Mouse (Mus musculus): ENCODE results near the gene Ap4s1. TPM values are rescaled to one million over a fixed set of nuclear protein-coding genes. Genes with fewer than 3 reads are reported as not detected.

Ap4s1 gene
- polyA plus RNA-seq, 1 experiment from 2014 or later, result 49.2 TPM

DNA sequence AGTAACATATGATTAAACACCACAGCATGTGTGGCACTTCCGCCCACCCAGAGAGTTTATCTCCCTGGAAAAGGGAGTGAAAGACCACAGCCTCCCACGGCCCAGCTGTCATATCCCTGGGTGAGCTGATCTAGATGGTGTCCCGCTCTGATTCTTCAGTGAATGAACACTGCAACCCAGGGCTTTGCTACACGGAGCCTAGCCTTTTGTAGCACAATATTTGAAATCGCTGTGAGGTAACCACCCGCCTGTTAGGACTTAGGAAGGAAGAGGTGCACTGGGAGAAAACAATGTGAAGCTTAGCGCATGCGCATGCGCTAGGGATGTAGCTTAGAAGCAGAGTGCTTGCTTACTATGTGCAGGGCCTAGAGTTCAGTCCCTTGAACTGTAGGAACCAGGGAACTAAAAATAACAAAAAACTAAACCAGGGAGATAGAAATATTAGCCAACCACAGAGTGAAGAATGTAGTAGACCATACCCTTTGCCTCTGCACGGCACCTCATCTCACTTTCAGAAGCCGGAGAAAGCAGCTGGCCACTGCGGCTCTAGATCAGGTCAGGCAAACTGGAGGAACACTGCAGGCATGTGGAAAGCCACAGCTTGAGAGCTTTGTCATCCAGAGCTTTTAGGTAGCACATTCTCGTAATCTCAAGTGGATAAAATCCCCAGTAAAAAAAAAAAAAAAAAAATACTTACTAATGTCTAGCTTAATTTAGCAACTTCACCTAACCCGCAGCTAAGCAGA is 18.3 kb downstream of the Ap4s1 start:
- no peak overlapping the region for H3K27ac ChIP-seq
- no peaks in the 10 kb centered on the region for H3K36me3 ChIP-seq
- H3K27me3 ChIP-seq, result no peaks in the 10 kb centered on the region
- no peak overlapping the region for H3K9ac ChIP-seq
- no peak for ATAC-seq (ENCODE audit: low FRiP score)
- H3K9me3 ChIP-seq (replicated peaks), result no peaks in the 10 kb centered on the region
- no peak overlapping the region for H3K4me3 ChIP-seq
- no peak overlapping the region for H3K4me2 ChIP-seq (replicated peaks)
- H3K4me1 ChIP-seq, result no peaks in the 10 kb centered on the region
- WGBS, result 61% methylated on average over 14 of the region's 14 CpGs

DNA sequence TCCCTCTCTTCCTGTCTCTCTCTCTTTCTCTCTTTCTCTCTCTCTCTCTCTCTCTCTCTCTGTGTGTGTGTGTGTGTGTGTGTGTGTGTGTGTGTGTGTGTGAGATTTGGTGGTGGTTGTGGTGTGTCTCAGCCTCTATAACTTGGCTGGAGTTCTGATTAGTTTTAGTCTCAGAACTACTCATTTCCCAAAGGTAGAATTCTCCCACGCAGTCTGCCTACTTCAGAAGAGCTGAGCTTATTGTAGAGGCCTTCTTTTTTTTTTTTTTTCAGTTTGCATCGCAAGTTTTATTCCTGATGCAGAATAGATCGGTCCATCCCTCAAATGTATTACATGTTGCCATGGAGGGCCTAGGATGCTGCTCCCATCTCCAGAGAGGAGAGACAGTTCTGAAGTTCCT is 18.9 kb downstream of the Ap4s1 start:
- H3K4me2 ChIP-seq (replicated peaks), result no peak overlapping the region
- 65% methylated on average over 3 of the region's 3 CpGs for WGBS
- no peaks in the 10 kb centered on the region for H3K9me3 ChIP-seq (replicated peaks)
- H3K4me3 ChIP-seq, result no peak overlapping the region
- H3K27ac ChIP-seq, result no peak overlapping the region
- H3K4me1 ChIP-seq, result no peaks in the 10 kb centered on the region
- no peak overlapping the region for H3K9ac ChIP-seq
- no peak for ATAC-seq (ENCODE audit: low FRiP score)
- no peaks in the 10 kb centered on the region for H3K27me3 ChIP-seq
- H3K36me3 ChIP-seq, result no peaks in the 10 kb centered on the region

DNA sequence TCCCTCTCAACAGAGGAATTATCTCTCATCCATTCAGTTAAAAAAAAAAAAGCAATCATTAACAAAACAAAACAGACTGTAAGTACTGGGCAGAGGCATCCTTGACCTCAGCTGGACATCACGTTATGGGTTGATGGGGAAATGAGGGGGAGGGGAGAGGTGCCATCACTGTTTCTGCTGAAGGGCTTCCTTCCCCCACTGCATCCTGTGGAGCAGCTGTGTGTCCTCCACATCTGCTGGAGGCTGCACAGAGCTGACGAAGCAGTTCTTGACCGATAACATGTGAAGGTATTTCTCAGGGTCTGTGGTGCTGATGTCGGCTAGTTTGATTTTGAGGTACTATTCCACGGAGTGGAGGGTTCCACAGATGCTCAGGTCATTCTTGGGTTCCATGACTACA is 19.3 kb downstream of the Ap4s1 start:
- Histone ChIP-seq H3K4me2 (replicated peaks) (no peak overlapping the region), H3K27ac (no peak overlapping the region), H3K27me3 (no peaks in the 10 kb centered on the region), H3K36me3 (no peaks in the 10 kb centered on the region), H3K9ac (no peak overlapping the region), H3K4me3 (no peak overlapping the region), H3K4me1 (no peaks in the 10 kb centered on the region), H3K9me3 (replicated peaks) (no peaks in the 10 kb centered on the region)
- no peak for ATAC-seq (ENCODE audit: low FRiP score)
- 77% methylated on average over 5 of the region's 5 CpGs for WGBS

DNA sequence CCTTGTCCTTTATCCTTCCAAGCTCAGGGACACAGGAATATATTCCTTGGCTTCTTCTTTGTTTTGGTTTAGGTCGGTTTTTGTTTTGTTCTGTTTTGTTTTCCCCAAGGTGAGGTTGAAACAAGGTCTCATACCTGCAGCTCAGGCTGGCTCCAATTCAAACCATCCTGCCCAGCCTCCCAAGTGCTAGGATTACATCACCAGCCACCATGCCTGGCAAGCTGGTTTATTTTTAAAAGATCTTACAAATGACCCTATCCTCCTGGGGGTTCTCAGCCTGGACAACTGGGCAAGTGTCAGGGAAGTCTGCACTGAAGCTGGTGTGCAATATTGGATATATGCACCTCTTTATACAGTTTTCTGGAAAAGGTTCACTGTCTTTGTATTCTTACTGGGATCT is 21.9 kb downstream of the Ap4s1 start:
- no peaks in the 10 kb centered on the region for H3K9me3 ChIP-seq (replicated peaks)
- no peak for ATAC-seq (ENCODE audit: low FRiP score)
- H3K9ac ChIP-seq, result no peak overlapping the region
- H3K4me1 ChIP-seq, result no peaks in the 10 kb centered on the region
- no peaks in the 10 kb centered on the region for H3K27me3 ChIP-seq
- H3K4me2 ChIP-seq (replicated peaks), result no peak overlapping the region
- H3K4me3 ChIP-seq, result no peak overlapping the region
- H3K36me3 ChIP-seq, result no peaks in the 10 kb centered on the region
- WGBS, result 71% methylated on average over 1 of the region's 1 CpGs
- H3K27ac ChIP-seq, result no peak overlapping the region

DNA sequence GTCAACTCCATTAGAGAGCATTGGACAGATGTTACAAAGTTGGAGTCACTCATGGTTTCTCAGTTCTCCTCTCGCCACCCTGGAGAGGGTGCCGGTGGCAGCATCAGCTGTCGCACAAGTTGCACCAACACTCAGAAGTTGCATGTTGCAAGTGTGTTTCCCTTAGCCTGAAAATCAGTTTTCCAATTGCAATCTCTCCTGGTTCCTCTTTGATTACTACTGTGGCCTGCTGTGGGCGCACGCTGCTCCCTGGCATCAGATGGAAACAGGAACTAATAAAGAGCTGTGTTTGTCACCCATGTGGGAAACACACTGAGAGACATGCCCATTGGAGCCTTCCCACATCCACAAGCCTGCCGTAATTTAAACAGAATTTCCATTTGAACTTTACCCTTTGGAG is 27.8 kb downstream of the Ap4s1 start:
- no peaks in the 10 kb centered on the region for H3K4me1 ChIP-seq
- no peak overlapping the region for H3K27ac ChIP-seq
- H3K36me3 ChIP-seq, result no peaks in the 10 kb centered on the region
- H3K4me2 ChIP-seq (replicated peaks), result no peak overlapping the region
- H3K27me3 ChIP-seq, result no peaks in the 10 kb centered on the region
- no peak for ATAC-seq (ENCODE audit: low FRiP score)
- no peak overlapping the region for H3K9ac ChIP-seq
- H3K9me3 ChIP-seq (replicated peaks), result no peaks in the 10 kb centered on the region
- H3K4me3 ChIP-seq, result no peak overlapping the region
- 95% methylated on average over 6 of the region's 6 CpGs for WGBS

DNA sequence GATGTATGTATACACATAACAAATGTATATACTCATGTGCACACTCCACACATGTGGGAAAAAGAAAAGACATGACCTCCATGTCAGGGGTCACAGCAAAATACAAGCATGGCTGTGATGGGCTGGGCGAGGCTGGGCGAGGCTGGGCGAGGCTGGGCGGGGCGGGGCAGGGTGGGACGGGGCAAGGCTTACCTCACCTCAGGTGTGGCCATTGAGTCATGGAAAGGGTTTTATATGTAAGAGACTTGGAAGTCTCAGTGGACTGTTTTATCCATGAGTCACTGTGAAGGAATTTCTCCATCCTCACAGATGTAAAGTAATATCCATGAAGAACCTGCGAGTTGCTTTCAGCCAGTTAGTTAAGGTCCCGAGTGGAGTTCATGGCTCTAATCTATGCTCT is 31.0 kb downstream of the Ap4s1 start:
- H3K4me2 ChIP-seq (replicated peaks), result no peak overlapping the region
- WGBS, result 94% methylated on average over 8 of the region's 8 CpGs

DNA sequence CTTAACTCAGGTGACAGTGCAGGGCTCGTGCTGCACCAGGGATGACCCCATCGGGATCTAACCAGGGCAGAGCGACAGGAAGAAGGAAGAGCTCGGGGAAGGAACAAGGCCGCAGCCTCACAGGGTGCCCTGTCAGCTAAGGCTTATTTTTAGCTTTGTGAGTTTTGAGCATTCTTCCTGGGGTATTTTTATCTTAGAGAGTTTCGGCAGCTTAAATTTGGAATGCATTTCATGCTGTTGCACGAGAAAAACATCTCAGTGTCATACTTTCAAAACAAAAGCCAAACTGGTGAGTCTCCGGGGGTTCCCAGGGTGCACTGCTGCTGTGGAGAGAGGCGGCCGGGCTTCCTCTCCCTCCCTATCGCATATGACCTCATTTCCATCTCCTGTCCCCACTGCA is 38.2 kb downstream of the Ap4s1 start:
- no peak for ATAC-seq (ENCODE audit: low FRiP score)
- Histone ChIP-seq H3K9me3 (replicated peaks) (no peaks in the 10 kb centered on the region), H3K4me1 (no peaks in the 10 kb centered on the region), H3K27me3 (no peaks in the 10 kb centered on the region), H3K9ac (no peak overlapping the region), H3K27ac (no peak overlapping the region), H3K4me3 (no peak overlapping the region), H3K36me3 (0 out of 2 replicates have a peak, but pooled peaks cover 4% of the 10 kb centered on the region), H3K4me2 (replicated peaks) (no peak overlapping the region)
- 76% methylated on average over 11 of the region's 11 CpGs for WGBS

More for the DNA sequence above, 31.0 kb downstream of the Ap4s1 start:
- Histone ChIP-seq H3K9me3 (replicated peaks) (no peaks in the 10 kb centered on the region), H3K36me3 (0 out of 2 replicates have a peak, but pooled peaks cover 3% of the 10 kb centered on the region), H3K27me3 (no peaks in the 10 kb centered on the region), H3K27ac (no peak overlapping the region), H3K4me1 (no peaks in the 10 kb centered on the region), H3K9ac (no peak overlapping the region), H3K4me3 (no peak overlapping the region)
- ATAC-seq (ENCODE audit: low FRiP score), result no peak

DNA sequence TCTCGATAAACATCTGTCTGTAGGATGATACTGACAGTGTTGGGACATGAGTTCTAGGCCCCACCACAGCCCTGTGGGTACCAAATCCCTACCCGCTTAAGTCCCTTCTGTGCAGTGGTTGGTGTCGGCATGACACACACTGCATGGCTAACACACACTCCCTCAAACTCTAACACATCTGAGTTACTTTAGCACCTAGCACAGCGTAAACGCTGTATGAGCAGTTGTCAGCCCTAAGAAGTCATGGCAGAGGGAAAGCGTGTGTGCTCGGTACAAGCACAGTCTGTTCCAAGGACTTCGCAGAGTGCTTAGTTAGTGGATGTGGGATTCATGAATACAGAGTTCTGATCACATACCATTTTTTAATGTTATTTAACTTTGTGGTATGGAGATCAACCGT is 39.0 kb downstream of the Ap4s1 start:
- Histone ChIP-seq H3K27ac (no peak overlapping the region), H3K4me3 (no peak overlapping the region), H3K9me3 (replicated peaks) (no peaks in the 10 kb centered on the region), H3K4me1 (no peaks in the 10 kb centered on the region), H3K27me3 (no peaks in the 10 kb centered on the region), H3K9ac (no peak overlapping the region), H3K4me2 (replicated peaks) (no peak overlapping the region), H3K36me3 (0 out of 2 replicates have a peak, but pooled peaks cover 4% of the 10 kb centered on the region)
- ATAC-seq (ENCODE audit: low FRiP score), result no peak
- 95% methylated on average over 9 of the region's 9 CpGs for WGBS

DNA sequence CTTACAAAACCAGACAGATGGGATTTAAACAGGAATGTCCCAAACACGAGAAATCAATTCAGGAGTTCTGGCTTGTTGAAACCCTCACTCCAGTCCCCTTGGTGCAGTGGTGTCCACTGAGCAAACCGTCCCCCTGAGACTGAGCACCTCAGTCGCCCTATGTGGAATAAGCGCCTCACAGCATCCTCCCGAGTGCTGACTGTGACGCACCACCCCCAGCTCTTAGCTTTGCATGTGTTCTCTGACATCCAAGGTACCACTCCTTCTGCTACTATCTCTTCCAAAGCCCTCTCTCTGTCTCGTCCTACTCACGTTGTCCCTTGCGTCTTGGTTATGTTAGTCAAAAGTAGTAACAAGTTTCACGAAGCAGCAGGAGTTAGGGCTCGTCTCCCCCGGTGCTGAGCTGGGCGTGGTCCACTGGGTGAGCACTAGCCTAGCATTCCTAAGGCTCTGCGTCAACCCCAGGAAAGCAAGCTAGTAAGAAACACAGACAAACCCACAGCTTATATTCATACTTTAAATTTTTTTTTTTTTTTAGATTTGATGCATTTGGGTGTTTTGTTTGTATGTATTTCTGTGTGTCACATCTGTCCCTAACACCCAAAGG is 43.9 kb downstream of the Ap4s1 start:
- no peaks in the 10 kb centered on the region for H3K4me1 ChIP-seq
- no peaks in the 10 kb centered on the region for H3K27me3 ChIP-seq
- no peak overlapping the region for H3K4me3 ChIP-seq
- 0 out of 2 replicates have a peak, but pooled peaks cover 7% of the 10 kb centered on the region for H3K36me3 ChIP-seq
- no peaks in the 10 kb centered on the region for H3K9me3 ChIP-seq (replicated peaks)
- 83% methylated on average over 14 of the region's 14 CpGs for WGBS
- H3K4me2 ChIP-seq (replicated peaks), result no peak overlapping the region
- H3K27ac ChIP-seq, result no peak overlapping the region
- H3K9ac ChIP-seq, result no peak overlapping the region
- ATAC-seq (ENCODE audit: low FRiP score), result no peak

DNA sequence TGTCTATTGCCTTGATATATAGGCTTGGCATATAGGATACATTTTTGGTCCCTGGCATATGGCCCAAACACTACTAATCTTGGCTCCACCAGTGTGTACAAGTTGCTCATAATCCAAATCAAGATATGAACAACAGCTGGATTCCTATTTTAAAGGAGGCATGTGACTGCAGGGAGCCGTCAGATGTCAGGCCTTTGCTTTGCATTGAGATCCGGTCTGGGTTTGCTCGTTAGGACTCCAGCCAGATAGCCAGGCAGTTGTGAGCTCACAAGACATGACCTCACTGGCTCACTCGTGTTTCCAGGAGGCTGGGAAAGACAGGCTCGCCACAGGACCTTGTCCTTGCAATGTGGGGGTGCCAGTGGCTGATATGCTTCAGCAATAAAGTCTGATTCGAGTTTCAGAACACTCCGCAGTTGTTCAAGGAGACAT is 45.0 kb downstream of the Ap4s1 start:
- Histone ChIP-seq H3K27me3 (no peaks in the 10 kb centered on the region), H3K4me2 (replicated peaks) (no peak overlapping the region), H3K36me3 (0 out of 2 replicates have a peak, but pooled peaks cover 6% of the 10 kb centered on the region), H3K27ac (no peak overlapping the region), H3K9me3 (replicated peaks) (no peaks in the 10 kb centered on the region), H3K9ac (no peak overlapping the region), H3K4me3 (no peak overlapping the region), H3K4me1 (no peaks in the 10 kb centered on the region)
- no peak for ATAC-seq (ENCODE audit: low FRiP score)
- 64% methylated on average over 7 of the region's 7 CpGs for WGBS

DNA sequence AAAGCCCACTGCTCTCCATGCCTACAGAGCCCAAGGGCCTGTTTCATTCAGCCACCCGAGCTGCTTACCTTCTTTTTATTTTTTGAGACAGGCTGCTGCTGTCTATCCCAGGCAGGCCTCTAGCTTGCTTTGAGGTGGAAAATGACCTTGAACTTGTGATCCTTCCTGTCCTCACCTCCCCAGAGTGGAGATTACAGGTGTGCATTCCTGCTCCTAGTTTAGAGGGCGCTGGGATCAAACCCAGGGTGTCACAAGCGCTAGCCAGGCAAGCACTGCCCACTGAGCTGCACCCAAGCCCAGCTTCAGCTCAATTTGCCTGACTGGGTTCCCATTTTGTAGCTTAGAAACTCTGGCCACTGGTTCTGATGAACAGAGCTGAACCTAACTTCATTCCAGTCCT is 45.5 kb downstream of the Ap4s1 start:
- H3K27me3 ChIP-seq, result no peaks in the 10 kb centered on the region
- 0 out of 2 replicates have a peak, but pooled peaks cover 3% of the 10 kb centered on the region for H3K36me3 ChIP-seq
- H3K4me3 ChIP-seq, result no peak overlapping the region
- H3K27ac ChIP-seq, result no peak overlapping the region
- no peaks in the 10 kb centered on the region for H3K4me1 ChIP-seq
- WGBS, result 73% methylated on average over 3 of the region's 3 CpGs
- H3K9ac ChIP-seq, result no peak overlapping the region
- ATAC-seq (ENCODE audit: low FRiP score), result no peak
- H3K4me2 ChIP-seq (replicated peaks), result no peak overlapping the region
- H3K9me3 ChIP-seq (replicated peaks), result no peaks in the 10 kb centered on the region

DNA sequence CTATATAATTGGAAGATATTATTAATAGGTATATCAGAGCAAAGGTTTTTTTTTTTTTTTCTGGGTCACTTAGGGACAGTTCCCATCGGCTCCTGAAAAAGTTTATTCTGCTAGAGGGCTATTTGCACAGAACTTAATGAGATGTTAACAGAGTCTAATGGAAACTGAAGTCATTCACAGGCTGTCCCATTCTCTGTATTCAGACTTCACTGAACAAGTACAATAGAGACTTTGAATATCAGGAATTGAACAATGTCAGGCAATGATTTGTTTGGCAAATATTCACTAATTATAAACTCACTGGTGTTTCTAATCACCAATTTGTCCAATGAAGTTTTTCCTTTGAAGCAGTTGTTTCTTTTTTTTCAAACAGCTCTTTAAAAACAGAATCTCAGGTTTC is 46.0 kb downstream of the Ap4s1 start:
- Histone ChIP-seq H3K9me3 (replicated peaks) (no peaks in the 10 kb centered on the region), H3K4me2 (replicated peaks) (no peak overlapping the region), H3K9ac (no peak overlapping the region), H3K36me3 (peaks cover 7% of the 10 kb centered on the region), H3K4me3 (no peak overlapping the region), H3K27ac (no peak overlapping the region), H3K4me1 (no peaks in the 10 kb centered on the region), H3K27me3 (no peaks in the 10 kb centered on the region)
- no peak for ATAC-seq (ENCODE audit: low FRiP score)
- WGBS, result 38% methylated on average over 1 of the region's 1 CpGs

DNA sequence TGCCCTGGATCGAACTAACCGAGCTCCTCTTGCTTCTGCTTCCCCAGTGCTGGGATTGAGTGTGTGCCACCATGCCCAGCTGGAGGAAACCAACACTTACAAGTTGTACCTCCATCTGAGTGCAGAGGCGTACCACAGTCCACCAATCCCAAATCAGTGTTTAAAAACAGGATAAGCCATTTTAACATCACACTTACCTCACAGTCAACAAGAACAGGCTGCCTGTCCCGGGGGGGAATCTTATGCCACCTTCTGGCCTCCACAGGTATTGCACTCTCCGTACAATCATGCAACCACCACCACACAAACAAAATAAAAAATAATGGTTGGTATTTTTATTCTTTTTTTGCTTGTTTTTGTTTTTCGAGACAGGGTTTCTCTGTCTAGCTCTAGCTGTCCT is 50.9 kb downstream of the Ap4s1 start:
- no peak overlapping the region for H3K27ac ChIP-seq
- H3K9ac ChIP-seq, result no peak overlapping the region
- 85% methylated on average over 6 of the region's 6 CpGs for WGBS
- H3K4me2 ChIP-seq (replicated peaks), result no peak overlapping the region
- no peak overlapping the region for H3K4me3 ChIP-seq
- H3K9me3 ChIP-seq (replicated peaks), result no peaks in the 10 kb centered on the region
- H3K4me1 ChIP-seq, result no peaks in the 10 kb centered on the region
- ATAC-seq (ENCODE audit: low FRiP score), result no peak
- peaks cover 46% of the 10 kb centered on the region for H3K36me3 ChIP-seq
- no peaks in the 10 kb centered on the region for H3K27me3 ChIP-seq

All from hindbrain, embryonic 12.5 days (tissue).